Mouse (Mus musculus) kidney, postnatal 36 days (tissue): Measurements from ENCODE around the gene Ush2a.

Experiments
- DNase-seq, 2 experiments: peaks; one replicate each; pipeline ENCODE4 v3.0.0; 2021 to 2022; ENCODE audit warnings: mixed read lengths in 2 of 2

Ush2a gene

GRCm38 (mm10) chr1:188549686-188550085 lies 287.9 kb downstream of the Ush2a start:
- DNase-seq: no peak

- DNase-seq: no peak
These were observed 290.0 kb downstream of the Ush2a start for GRCm38 (mm10) chr1:188551802-188552201.

- no peak for DNase-seq
These were observed 297.1 kb downstream of the Ush2a start for GRCm38 (mm10) chr1:188558911-188559310.

- no peak for DNase-seq
These were observed 304.4 kb downstream of the Ush2a start for GRCm38 (mm10) chr1:188566229-188566628.

- DNase-seq: no peak
These were observed 305.7 kb downstream of the Ush2a start for GRCm38 (mm10) chr1:188567486-188567885.

- DNase-seq: no peak
These were observed 306.6 kb downstream of the Ush2a start for GRCm38 (mm10) chr1:188568295-188568961.

GRCm38 (mm10) chr1:188576246-188576747 lies 314.5 kb downstream of the Ush2a start:
- DNase-seq: no peak

- no peak for DNase-seq
These were observed 315.6 kb downstream of the Ush2a start for GRCm38 (mm10) chr1:188577376-188577775.

- DNase-seq: no peak
These were observed 319.3 kb downstream of the Ush2a start for GRCm38 (mm10) chr1:188581136-188581535.

- no peak for DNase-seq
These were observed 333.4 kb downstream of the Ush2a start for GRCm38 (mm10) chr1:188595251-188595650.

GRCm38 (mm10) chr1:188598052-188598451 lies 336.2 kb downstream of the Ush2a start:
- DNase-seq: peak in 1 of 2 experiments; percentile 3

- no peak for DNase-seq
These were observed 337.3 kb downstream of the Ush2a start for GRCm38 (mm10) chr1:188599134-188599533.

GRCm38 (mm10) chr1:188606450-188606849 lies 344.6 kb downstream of the Ush2a start:
- DNase-seq: no peak

GRCm38 (mm10) chr1:188616547-188616946 lies 354.7 kb downstream of the Ush2a start:
- no peak for DNase-seq

- peak in 1 of 2 experiments; percentile 18 for DNase-seq
These were observed 371.9 kb downstream of the Ush2a start for GRCm38 (mm10) chr1:188633736-188634135.

GRCm38 (mm10) chr1:188639666-188640065 lies 377.8 kb downstream of the Ush2a start:
- no peak for DNase-seq

- DNase-seq: no peak
These were observed 381.3 kb downstream of the Ush2a start for GRCm38 (mm10) chr1:188643156-188643555.

- DNase-seq: no peak
These were observed 391.2 kb downstream of the Ush2a start for GRCm38 (mm10) chr1:188653001-188653400.

GRCm38 (mm10) chr1:188656121-188656520 lies 394.3 kb downstream of the Ush2a start:
- DNase-seq: no peak

- no peak for DNase-seq
These were observed 397.3 kb downstream of the Ush2a start for GRCm38 (mm10) chr1:188659159-188659558.

GRCm38 (mm10) chr1:188660339-188660738 lies 398.5 kb downstream of the Ush2a start:
- peak in 1 of 2 experiments; percentile 3 for DNase-seq

- DNase-seq: peak in 1 of 2 experiments; percentile 2
These were observed 399.1 kb downstream of the Ush2a start for GRCm38 (mm10) chr1:188660882-188661281.

- DNase-seq: no peak
These were observed 405.6 kb downstream of the Ush2a start for GRCm38 (mm10) chr1:188667460-188667859.

GRCm38 (mm10) chr1:188668513-188668912 lies 406.7 kb downstream of the Ush2a start:
- no peak for DNase-seq

GRCm38 (mm10) chr1:188672871-188673270 lies 411.0 kb downstream of the Ush2a start:
- DNase-seq: no peak
